Mouse (Mus musculus) hindbrain, postnatal 0 days (tissue): ENCODE data around the gene Efemp2. TPM values are rescaled to one million over a fixed set of nuclear protein-coding genes. Genes with fewer than 3 reads are reported as not detected.

Experiments
- ATAC-seq: fragments of 200-750 bp; cut with Nextera tagmentation; 2 replicates; pipeline ENCODE4 v1.8.0; 2017; ENCODE audit warnings: mild to moderate bottlenecking, moderate TSS enrichment, moderate library complexity
- DNase-seq: peaks from one replicate; pipeline ENCODE4 v3.0.0-alpha.2; 2015; ENCODE audit warnings: low spot score
- H3K27ac ChIP-seq: fragments of 300-500 bp; sonication (generic); 2 replicates; pipeline ENCODE4 v1.5.1; 2014; ENCODE audit warnings: mild to moderate bottlenecking
- H3K27me3 ChIP-seq: fragments of 300-500 bp; sonication (generic); 2 replicates; pipeline ENCODE4 v1.6.1; 2014; ENCODE audit warnings: low read length, mixed read lengths; ENCODE audit not compliant: insufficient read depth
- H3K36me3 ChIP-seq: fragments of 300-500 bp; sonication (generic); 2 replicates; pipeline ENCODE4 v1.6.1; 2014; ENCODE audit warnings: low read length, mixed read lengths; ENCODE audit not compliant: insufficient read depth
- H3K4me1 ChIP-seq: fragments of 300-500 bp; sonication (generic); 2 replicates; pipeline ENCODE4 v1.6.1; 2014; ENCODE audit warnings: antibody characterized with exemption, low read length, mixed read lengths; ENCODE audit not compliant: insufficient read depth
- H3K4me2 ChIP-seq: fragments of 300-500 bp; sonication (generic); 2 replicates; pipeline ENCODE4 v1.6.1; 2014; ENCODE audit warnings: low read depth, mild to moderate bottlenecking, low read length, moderate library complexity, mixed read lengths
- H3K4me3 ChIP-seq: fragments of 300-500 bp; sonication (generic); 2 replicates; pipeline ENCODE4 v1.5.1; 2014; ENCODE audit warnings: low read length
- H3K9ac ChIP-seq: fragments of 300-500 bp; sonication (generic); replicated peaks from 2 replicates; pipeline ENCODE4 v1.6.1; 2014; ENCODE audit warnings: mild to moderate bottlenecking, low read length, moderate library complexity, mixed read lengths
- H3K9me3 ChIP-seq: fragments of 300-500 bp; sonication (generic); 2 replicates; pipeline ENCODE4 v1.6.1; 2016; ENCODE audit warnings: low read length, mixed read lengths
- CTCF ChIP-seq: IDR thresholded peaks from 2 replicates; pipeline ENCODE4 v1.5.1; 2016; ENCODE audit warnings: antibody characterized with exemption, control low read depth, low read depth
- WGBS: fragments of 180-500 bp; shearing (Covaris S2); extraction: QIAGEN DNeasy Blood & Tissue Kit; methylation state at CpG from one replicate; pipeline ENCODE4 v1.1.7; 2014; 5-methylcytosine and 5-hydroxymethylcytosine counted together
- polyA plus RNA-seq: library from polyadenylated mRNA; unstranded; fragments of >200 nt; fragmentation: Nextera tagmentation; extraction: Ambion mirVana; gene quantifications from 2 replicates; pipeline ENCODE4 v1.2.1, GENCODE M21; 2015
- total RNA-seq: library from RNA; depleted of rRNA; stranded (reverse); fragments of >200 nt; gene quantifications from 2 replicates; pipeline ENCODE4 v1.2.3, GENCODE M21; 2014

Efemp2 gene
- total and polyA plus RNA-seq, 2 experiments from 2014 or later = 36.5 to 49.3 TPM

DNA sequence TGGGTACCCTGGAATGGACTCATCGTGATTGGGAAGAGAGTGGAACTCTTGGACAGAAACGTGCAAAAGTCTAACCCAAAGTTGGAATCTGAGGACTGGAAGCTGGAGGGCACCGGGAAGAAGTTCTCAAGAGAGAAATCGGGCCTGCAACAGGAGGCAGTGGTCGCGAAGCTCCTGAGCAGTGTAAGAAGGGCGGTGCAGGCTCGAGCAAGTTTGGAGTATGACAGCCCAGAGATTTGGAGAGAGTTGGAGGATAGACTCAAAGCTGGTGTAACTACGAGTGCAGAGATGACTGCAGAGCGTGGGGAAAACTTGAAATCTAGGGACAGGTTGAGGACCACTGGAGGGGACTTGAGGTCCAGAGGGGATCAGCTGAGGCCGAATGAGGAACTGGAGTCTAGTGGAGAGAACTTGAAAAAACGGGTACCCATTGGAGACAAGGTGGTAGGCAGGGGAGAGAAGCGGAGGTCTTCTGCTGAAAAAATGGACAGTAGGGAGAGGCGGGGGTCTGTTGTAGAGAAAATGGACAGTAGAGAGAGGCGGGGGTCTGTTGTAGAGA lies 37.4 kb downstream of the Efemp2 start:
- H3K4me3 ChIP-seq = peak overlapping the region; percentile 53
- H3K27ac ChIP-seq = peak overlapping the region; percentile 27; the same call in 1 of the 2 replicates
- DNase-seq = no peak
- TF ChIP-seq CTCF = no peak
- H3K9me3 ChIP-seq = no peaks in the 10 kb centered on the region
- H3K36me3 ChIP-seq = no peaks in the 10 kb centered on the region
- no peaks in the 10 kb centered on the region for H3K27me3 ChIP-seq
- 47% methylated on average over 15 of the region's 15 CpGs for WGBS
- H3K4me2 ChIP-seq = peak overlapping the region; percentile 80
- H3K4me1 ChIP-seq = peaks cover 16% of the 10 kb centered on the region
- H3K9ac ChIP-seq = peak overlapping the region; percentile 70
- ATAC-seq = no peak

DNA sequence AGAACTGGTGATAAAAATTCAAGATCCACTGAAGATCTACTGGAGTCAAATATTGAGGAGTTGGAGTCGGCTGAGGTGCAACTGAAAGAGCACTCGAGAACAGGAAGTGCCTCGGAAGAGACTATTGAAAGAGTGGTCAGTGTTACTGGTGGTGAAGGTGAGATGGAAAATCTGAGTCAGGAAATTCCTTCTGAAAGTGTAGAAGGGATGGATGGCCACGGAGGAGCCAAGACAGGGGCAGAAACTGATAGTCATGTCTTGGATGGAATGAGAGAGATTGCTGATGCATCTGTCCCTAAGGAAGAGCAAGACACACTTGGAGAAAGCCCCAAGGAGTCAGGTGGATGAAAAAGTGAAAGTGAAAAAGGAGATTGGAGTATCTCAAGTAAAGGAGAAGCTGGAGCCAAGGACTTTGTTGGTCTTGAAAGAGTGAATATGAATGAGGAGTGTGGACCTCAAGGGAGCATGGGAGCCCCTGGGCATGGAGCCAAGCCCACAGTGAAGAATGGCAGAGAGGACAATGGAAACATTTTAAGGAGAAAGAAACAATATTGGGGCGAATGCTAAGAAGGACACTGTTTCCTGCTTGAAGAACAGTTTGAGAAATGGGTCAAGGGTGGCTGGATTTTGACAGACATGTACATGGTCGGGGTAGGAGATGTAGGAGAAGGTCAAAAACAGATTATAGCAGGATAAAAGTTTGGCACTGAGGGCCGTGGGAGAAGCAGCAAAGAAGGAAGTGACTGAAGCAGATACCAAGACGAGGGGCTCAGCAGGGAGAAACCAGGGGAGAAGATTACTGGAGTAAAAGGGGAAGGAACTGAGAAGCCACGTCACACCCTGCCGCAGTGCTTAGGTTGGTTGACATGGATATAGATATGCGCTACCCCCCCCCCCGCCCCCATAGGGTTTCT lies 38.6 kb downstream of the Efemp2 start:
- H3K9ac ChIP-seq = no peak overlapping the region
- DNase-seq = peak; percentile 39
- no peaks in the 10 kb centered on the region for H3K9me3 ChIP-seq
- peaks cover 16% of the 10 kb centered on the region for H3K4me1 ChIP-seq
- H3K36me3 ChIP-seq = no peaks in the 10 kb centered on the region
- peak overlapping the region; percentile 23 for H3K4me2 ChIP-seq
- WGBS = 77% methylated on average over 12 of the region's 12 CpGs
- H3K27me3 ChIP-seq = no peaks in the 10 kb centered on the region
- H3K27ac ChIP-seq = no peak overlapping the region
- ATAC-seq = no peak
- no peak overlapping the region for H3K4me3 ChIP-seq
- no peak for TF ChIP-seq CTCF

DNA sequence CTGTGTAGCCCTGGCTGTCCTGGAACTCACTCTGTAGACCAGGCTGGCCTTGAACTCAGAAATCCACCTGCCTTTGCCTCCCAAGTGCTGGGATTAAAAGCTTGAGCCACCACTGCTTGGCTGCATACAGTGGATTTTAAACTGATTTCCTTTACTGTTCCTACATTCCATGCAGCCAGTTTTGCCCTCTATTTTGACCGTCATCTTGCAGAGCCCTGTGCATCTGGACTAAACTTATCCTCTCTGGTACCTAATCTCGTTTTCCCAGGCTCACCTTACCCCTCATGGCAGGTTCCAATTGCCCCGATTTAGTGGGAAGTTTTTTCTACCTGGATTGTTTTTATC lies 39.2 kb downstream of the Efemp2 start:
- Histone ChIP-seq H3K27ac (no peak overlapping the region), H3K27me3 (no peaks in the 10 kb centered on the region), H3K4me2 (no peak overlapping the region), H3K4me1 (peaks cover 16% of the 10 kb centered on the region), H3K36me3 (no peaks in the 10 kb centered on the region), H3K4me3 (no peak overlapping the region), H3K9ac (no peak overlapping the region), H3K9me3 (no peaks in the 10 kb centered on the region)
- WGBS = 86% methylated on average over 3 of the region's 3 CpGs
- TF ChIP-seq CTCF = no peak
- ATAC-seq (no peak), DNase-seq (no peak)

DNA sequence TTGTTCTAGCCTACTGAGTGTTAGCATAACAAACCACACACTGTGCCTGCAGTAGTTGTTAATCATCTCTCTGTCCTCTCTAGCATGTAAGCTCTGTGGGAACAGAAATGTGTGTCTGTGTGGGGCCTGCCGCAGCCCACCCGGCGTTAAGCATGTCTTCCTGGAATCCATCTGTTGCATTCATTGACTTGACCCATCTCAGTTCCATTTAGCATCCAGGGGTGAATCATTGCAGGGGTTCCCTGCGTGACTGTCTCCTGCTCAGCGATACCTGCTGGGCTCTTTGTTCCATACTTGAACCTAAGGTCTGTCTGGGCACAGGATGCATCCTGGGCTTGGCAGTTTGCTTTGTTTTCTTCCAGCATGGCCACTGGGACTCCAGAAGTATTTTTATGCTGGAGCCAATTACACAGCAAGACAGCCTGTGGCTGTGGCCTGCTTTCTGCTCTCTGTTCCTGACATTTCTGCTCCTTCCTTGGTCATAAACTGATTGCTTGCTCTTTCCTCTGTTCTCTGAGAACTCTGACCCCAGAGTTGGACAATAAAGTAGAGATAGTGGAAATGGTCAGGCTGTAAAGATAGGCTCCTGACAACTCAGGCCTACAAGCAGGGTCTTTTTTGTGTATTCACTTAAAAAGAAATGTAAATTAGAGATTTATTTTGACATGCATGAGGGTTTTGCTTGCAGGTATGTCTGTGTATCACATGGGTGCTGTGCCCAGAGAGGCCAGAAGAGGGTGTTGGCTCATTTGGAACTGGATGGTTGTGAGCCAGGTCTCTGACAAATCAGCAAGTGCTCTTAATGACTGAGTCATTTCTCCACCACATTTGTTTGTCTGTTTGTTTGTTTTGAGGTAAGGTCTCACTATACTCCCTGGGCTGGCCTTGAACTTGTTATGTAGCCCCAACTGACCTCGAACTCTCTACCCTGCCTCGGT lies 42.4 kb downstream of the Efemp2 start:
- no peaks in the 10 kb centered on the region for H3K27me3 ChIP-seq
- 0 out of 2 replicates have a peak, but pooled peaks cover 5% of the 10 kb centered on the region for H3K4me1 ChIP-seq
- WGBS = 53% methylated on average over 7 of the region's 7 CpGs

DNA sequence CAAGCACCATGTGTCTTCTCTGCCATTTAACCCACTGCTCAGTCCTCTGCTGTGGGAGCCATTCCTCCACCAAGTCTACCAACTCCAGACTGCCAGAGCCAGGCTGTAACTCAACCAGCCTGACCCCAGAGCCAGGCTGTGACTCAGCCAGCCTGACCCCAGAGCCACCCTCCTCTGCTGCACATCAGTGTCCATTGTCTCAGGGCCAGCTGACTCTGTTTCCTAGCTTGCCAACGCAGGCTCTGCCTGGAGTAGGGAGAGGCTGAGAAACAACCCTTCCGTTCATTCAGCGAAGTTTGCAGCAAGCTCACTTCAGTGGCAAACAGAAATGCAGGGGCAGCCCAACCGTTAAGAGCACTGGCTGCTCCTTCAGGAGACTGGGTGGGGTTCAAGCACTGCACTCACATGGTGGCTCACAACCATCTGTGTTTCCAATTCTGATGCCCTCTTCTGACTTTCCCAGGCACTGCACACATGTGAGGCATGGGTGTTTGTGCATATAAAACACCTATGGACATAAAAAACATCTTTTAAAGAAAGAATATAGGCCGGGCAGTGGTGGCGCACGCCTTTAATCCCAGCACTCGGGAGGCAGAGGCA lies 43.3 kb downstream of the Efemp2 start:
- Histone ChIP-seq H3K4me1 (0 out of 2 replicates have a peak, but pooled peaks cover 5% of the 10 kb centered on the region), H3K9me3 (no peaks in the 10 kb centered on the region), H3K27me3 (no peaks in the 10 kb centered on the region), H3K9ac (no peak overlapping the region), H3K27ac (no peak overlapping the region), H3K4me2 (no peak overlapping the region), H3K4me3 (no peak overlapping the region), H3K36me3 (no peaks in the 10 kb centered on the region)
- no peak for TF ChIP-seq CTCF
- 78% methylated on average over 8 of the region's 8 CpGs for WGBS
- ATAC-seq (no peak), DNase-seq (no peak)

More for the DNA sequence above, 42.4 kb downstream of the Efemp2 start:
- DNase-seq (no peak), ATAC-seq (no peak)
- Histone ChIP-seq H3K27ac (no peak overlapping the region), H3K9me3 (no peaks in the 10 kb centered on the region), H3K4me3 (no peak overlapping the region), H3K4me2 (no peak overlapping the region), H3K9ac (no peak overlapping the region), H3K36me3 (no peaks in the 10 kb centered on the region)
- no peak; the same call in 1 of the 2 replicates for TF ChIP-seq CTCF

DNA sequence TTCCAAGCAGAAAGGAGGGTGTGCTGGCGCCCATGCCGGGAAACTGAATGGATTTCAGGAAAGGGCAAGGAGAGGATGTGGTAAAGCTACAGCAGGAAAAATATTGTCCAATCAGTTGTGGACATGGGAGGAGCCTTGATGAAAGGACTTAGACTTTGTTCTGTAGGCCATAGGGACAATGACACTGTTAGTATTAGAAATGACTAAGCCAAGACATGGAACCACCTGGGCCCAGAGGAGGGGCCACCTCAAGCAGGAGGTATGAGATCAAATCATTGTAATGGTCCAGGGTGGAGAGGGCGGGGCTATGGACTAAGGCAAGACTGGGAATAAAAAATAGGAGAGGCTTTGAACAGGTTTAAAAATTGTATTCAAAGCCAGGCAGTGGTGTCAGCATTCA lies 45.0 kb downstream of the Efemp2 start:
- ATAC-seq = no peak
- no peaks in the 10 kb centered on the region for H3K4me1 ChIP-seq
- no peaks in the 10 kb centered on the region for H3K36me3 ChIP-seq
- no peak overlapping the region for H3K4me3 ChIP-seq
- H3K4me2 ChIP-seq = no peak overlapping the region
- H3K9ac ChIP-seq = no peak overlapping the region
- no peak overlapping the region for H3K27ac ChIP-seq
- H3K27me3 ChIP-seq = no peaks in the 10 kb centered on the region
- 91% methylated on average over 3 of the region's 3 CpGs for WGBS
- H3K9me3 ChIP-seq = no peaks in the 10 kb centered on the region
- DNase-seq = no peak
- no peak for TF ChIP-seq CTCF
